Mouse (Mus musculus): ENCODE results near the gene Samd10. TPM values are rescaled to one million over a fixed set of nuclear protein-coding genes. Genes with fewer than 3 reads are reported as not detected.

The Samd10 gene
- total RNA-seq, 2 experiments from 2014 or later: 1.3 to 3.2 TPM

Small RNA genes lying within 50 kb of the gene (microRNA-seq; reads per million reads assigned to microRNA genes)
- gene Mir7006: not detected

Other genes starting within 250 kb of the Samd10 start
- 10 to 100 TPM; 11.7 to 12.4 TPM for gene Zgpat, start 234.3 kb downstream of the Samd10 start, total RNA-seq (2021)
- gene Arfrp1, start 233.8 kb downstream of the Samd10 start, total RNA-seq (2021): 10 to 100 TPM; 23.0 to 26.5 TPM
- gene Lime1, start 219.1 kb downstream of the Samd10 start, total RNA-seq (2021): 1 to 10 TPM; 3.8 to 4.5 TPM
- gene Zbtb46, start 139.8 kb downstream of the Samd10 start, total RNA-seq (2021): 1 to 10 TPM; 3.3 to 5.9 TPM
- gene Abhd16b, start 106.0 kb downstream of the Samd10 start, total RNA-seq (2021): not detected
- gene Tpd52l2, start 102.1 kb downstream of the Samd10 start, total RNA-seq (2021): 10 to 100 TPM; 48.9 to 51.1 TPM
- gene Dnajc5, start 78.7 kb downstream of the Samd10 start, total RNA-seq (2021): 10 to 100 TPM; 42.2 to 47.7 TPM
- gene Uckl1, start 14.3 kb downstream of the Samd10 start, total RNA-seq (2021): 10 to 100 TPM; 23.2 to 23.4 TPM
- gene Prpf6, start 7.3 kb downstream of the Samd10 start, total RNA-seq (2021): 10 to 100 TPM; 30.8 to 34.2 TPM
- 10 to 100 TPM; 13.5 to 18.0 TPM for gene Zfp512b, start 6.4 kb downstream of the Samd10 start, total RNA-seq (2021)
- not detected for gene Gm29797, start 57.8 kb upstream of the Samd10 start, total RNA-seq (2021)
- gene Sox18, start 72.4 kb upstream of the Samd10 start, total RNA-seq (2021): 10 to 100 TPM in 1 of 2 experiments, 1 to 10 TPM in 1; 9.7 to 22.1 TPM
- gene Tcea2, start 81.1 kb upstream of the Samd10 start, total RNA-seq (2021): 1 to 10 TPM; 6.6 to 6.9 TPM
- gene Rgs19, start 94.8 kb upstream of the Samd10 start, total RNA-seq (2021): 1 to 10 TPM; 2.4 to 4.3 TPM
- gene Lkaaear1, start 99.2 kb upstream of the Samd10 start, total RNA-seq (2021): not detected
- gene Oprl1, start 115.8 kb upstream of the Samd10 start, total RNA-seq (2021): not detected
- gene Myt1, start 164.1 kb upstream of the Samd10 start, total RNA-seq (2021): not detected
- 10 to 100 TPM; 41.5 to 45.8 TPM for gene Pcmtd2, start 238.6 kb upstream of the Samd10 start, total RNA-seq (2021)